Mouse (Mus musculus) megakaryocyte, embryonic 14.5 days (primary cell): ENCODE measurements at regions not wholly inside any gene's neighbourhood (a gene's known extent, or its start where the extent isn't known, plus 50 kb on each side); places are given as distances from the start of the nearest gene placed in this dataset.

Source experiments
- FLI1 ChIP-seq: IDR thresholded peaks from 2 replicates; pipeline ENCODE4 v1.6.1; 2012; ENCODE audit warnings: low read length, inconsistent platforms, mixed read lengths
- GATA1 ChIP-seq: IDR thresholded peaks from 3 replicates; pipeline ENCODE4 v1.6.1; 2012; ENCODE audit warnings: mixed read lengths, low read length, inconsistent platforms, borderline replicate concordance

GRCm38 (mm10) chr17:83072175-83072574 is 142.9 kb upstream of the Pkdcc start:
- TF ChIP-seq GATA1 (no peak), FLI1 (no peak)
